Mouse (Mus musculus) layer of hippocampus, adult 8-10 months (tissue): ENCODE data around the gene Gm49380. TPM values are rescaled to one million over a fixed set of nuclear protein-coding genes. Genes with fewer than 3 reads are reported as not detected.

Experiments
- DNase-seq, 2 experiments: peaks; one replicate each; pipeline ENCODE4 v3.0.0; 2022; ENCODE audit warnings: low spot score in 2 of 2
- total RNA-seq, 4 experiments: library from RNA; stranded (reverse); gene quantifications; 2 replicates each; pipeline ENCODE4 v1.2.4; 2022

Gm49380 gene
- total RNA-seq, 4 experiments from 2014 or later, result 0.43 to 1.1 (median 0.58) TPM

DNA sequence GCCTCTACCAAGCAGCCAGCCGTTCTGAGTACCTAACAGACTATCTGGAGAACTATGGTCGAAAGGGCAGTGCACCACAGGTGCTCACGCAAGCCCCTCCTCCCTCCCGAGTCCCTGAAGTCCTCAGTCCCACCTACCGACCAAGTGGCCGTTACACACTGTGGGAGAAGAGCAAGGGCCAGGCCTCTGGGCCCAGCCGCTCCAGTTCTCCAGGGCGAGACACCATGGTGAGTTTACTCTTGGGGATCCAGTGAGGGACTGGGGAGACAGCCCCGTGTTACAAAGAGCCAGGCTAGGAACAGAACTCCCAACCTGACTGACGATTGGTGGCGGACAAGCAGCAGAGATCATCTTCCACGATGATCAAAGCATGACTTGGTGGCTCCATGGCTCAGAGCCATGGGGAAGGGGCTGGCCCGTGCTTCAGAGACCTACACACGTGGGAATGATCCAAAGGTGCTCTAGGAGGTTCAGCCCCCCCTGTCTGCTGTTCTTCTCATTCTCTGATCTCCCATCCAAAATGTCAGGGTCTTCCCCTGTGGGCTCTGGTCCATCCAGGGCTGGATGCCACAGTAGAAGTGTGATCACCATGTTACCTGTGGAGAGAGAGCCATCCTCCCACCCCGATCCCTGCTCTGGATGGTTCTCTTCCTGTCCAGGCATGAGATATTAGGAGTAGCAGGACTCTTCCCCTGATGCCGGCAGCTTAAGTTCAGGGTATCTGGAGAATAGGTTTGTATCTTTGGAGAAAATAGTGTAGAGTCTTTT is 37.1 kb downstream of the Gm49380 start:
- DNase-seq, result no peak

- no peak for DNase-seq
Observed at GRCm38 (mm10) chr9:44075276-44075995, 37.9 kb downstream of the Gm49380 start.

GRCm38 (mm10) chr9:44074395-44075275 is 38.7 kb downstream of the Gm49380 start:
- DNase-seq, result no peak

DNA sequence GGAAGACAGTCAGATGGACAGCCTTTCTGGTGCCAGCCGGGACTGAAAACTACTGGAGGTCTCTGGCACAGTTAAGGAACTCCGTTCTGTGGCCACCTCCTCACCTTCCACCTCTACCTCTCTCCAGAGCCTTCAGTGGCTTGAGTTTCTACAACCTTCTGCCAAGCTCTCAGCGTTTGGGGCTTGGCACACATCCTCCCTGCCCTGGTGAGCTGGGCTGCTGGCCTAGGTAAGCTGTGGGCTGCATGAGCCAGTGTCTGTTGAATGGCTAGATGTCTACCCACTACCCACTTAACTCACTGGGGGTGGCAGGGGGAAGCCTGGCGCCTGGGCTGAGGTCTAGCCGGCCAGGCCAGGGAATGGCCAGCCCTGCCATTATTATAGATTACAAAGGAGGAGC is 40.2 kb downstream of the Gm49380 start:
- DNase-seq, result no peak

GRCm38 (mm10) chr9:44072599-44072915 is 40.7 kb downstream of the Gm49380 start:
- DNase-seq, result peak in 1 of 2 experiments; percentile 48

DNA sequence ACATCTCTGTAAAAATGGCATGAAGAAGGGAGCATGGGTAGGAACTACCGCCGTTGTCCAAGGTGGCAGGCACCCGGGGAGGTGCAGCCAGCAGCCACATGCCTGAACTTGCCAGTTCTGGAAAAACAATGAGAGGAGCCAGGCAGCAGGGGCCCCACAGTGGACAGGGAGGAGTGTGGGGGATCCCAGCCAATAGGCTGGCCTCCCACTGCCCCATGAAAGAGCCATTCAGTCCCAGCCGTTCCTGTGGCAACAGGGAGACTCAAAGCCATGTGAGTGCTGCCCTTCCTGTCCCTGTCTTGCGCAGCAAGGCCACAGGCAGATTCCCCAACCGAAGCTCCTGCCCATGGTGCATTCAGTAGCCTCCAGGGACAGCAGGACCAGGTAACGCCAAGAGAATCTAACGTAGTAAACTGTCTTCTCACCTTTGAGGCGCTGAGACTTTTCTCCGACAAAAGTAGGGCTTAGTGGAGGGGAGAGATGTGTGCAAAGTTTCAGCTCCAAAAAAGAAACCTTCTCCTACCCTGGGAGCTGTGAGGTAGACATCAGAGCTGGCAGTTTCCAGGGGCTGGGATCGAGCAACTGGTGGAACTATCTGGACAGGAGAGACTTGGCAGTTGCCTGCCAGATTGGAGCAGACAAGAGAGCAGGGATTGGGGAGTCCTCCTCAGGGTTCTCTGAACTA is 41.2 kb downstream of the Gm49380 start:
- DNase-seq, result peak; percentile 68 to 82

DNA sequence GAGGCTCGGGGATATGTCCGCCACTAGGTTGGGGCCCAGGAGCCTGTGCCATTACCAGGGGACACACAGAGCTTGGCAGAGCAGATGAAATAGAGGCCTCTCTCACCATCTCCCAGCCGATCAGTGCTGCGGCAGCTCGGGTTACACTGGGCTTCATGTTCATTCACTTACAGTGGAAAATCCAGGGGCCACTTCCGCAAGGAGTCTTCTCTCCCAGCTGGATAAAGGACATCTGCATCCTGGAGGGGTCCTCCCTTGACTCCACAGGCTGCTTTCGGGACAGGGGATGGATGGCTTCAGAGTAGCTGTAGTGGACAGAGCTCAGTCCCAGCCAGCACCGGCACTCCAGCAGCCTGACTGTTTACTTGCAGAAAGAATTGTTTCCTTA is 42.5 kb downstream of the Gm49380 start:
- DNase-seq, result peak in 1 of 2 experiments; percentile 6

GRCm38 (mm10) chr9:44070113-44070843 is 43.0 kb downstream of the Gm49380 start:
- peak in 1 of 2 experiments; percentile 23 for DNase-seq

- DNase-seq, result no peak
Observed at GRCm38 (mm10) chr9:44069252-44069651, 44.0 kb downstream of the Gm49380 start.

GRCm38 (mm10) chr9:44067960-44068330 is 45.4 kb downstream of the Gm49380 start:
- DNase-seq, result no peak

GRCm38 (mm10) chr9:44067241-44067959 is 45.9 kb downstream of the Gm49380 start:
- DNase-seq, result no peak

- DNase-seq, result peak; percentile 99 to 100
Observed at GRCm38 (mm10) chr9:44066785-44067225, 46.5 kb downstream of the Gm49380 start, which contains the start of gene Usp2. Gene Usp2 (plus strand): TSS chr9:44067021.

DNA sequence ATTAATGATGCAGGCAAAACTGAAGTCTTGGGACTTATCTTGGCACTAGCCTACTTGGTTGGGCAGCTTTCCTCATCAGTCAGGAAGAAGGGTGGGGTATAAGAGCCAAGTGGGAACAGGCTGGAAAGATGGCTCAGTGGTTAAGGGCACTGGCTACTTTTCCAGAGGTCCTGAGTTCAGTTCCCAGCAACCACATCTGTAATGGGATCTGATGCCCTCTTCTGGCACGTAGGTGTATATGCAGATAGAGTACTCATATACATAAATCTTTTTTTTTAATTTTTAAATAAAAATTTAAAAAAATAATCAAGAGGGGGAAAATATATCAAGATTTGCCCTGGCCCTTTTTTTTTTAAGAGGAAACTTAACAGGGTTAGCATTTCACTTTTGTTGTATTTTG is 48.1 kb downstream of the Gm49380 start:
- no peak for DNase-seq

DNA sequence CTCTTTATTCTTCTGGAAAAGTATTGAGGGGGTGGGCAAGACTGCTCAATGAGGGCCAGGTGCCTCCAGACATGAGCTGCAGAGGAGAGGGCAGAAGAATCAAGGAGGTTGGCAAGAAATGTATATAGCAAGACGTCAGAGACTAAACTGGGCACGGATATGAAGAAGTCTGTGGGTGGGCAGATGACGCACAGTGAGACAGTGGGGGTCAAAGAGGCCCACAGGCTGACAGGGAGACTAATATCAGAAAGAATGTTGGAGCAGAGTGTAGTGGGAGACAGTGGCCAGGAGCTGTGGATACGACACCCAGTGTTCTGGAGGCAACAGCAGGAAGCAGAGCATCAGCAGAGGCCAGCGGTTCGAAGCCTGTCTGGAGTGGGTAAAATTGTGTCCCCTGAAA is 54.7 kb downstream of the Gm49380 start:
- no peak for DNase-seq

- DNase-seq, result no peak
Observed at GRCm38 (mm10) chr9:44053936-44054335, 59.4 kb downstream of the Gm49380 start.

DNA sequence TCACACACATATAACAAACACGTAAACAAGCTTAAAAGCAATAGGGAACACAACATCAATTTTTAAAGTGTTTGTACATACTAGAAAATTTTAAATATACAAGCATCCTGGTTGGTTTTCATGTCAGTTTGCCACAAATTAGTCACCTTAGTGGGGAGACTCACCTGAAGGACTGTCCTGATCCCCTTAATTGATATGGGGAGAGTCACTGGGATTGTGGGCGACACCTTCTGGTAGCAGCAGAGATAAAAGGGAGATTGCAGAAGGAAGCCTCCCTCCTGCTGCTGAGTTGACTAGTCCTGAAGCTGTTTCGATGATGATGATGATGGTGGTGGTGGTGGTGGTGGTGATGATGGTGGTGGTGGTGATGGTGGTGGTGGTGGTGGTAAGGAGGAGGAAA is 60.4 kb downstream of the Gm49380 start:
- DNase-seq, result no peak

GRCm38 (mm10) chr9:44049381-44050165 is 63.7 kb downstream of the Gm49380 start:
- DNase-seq, result no peak

DNA sequence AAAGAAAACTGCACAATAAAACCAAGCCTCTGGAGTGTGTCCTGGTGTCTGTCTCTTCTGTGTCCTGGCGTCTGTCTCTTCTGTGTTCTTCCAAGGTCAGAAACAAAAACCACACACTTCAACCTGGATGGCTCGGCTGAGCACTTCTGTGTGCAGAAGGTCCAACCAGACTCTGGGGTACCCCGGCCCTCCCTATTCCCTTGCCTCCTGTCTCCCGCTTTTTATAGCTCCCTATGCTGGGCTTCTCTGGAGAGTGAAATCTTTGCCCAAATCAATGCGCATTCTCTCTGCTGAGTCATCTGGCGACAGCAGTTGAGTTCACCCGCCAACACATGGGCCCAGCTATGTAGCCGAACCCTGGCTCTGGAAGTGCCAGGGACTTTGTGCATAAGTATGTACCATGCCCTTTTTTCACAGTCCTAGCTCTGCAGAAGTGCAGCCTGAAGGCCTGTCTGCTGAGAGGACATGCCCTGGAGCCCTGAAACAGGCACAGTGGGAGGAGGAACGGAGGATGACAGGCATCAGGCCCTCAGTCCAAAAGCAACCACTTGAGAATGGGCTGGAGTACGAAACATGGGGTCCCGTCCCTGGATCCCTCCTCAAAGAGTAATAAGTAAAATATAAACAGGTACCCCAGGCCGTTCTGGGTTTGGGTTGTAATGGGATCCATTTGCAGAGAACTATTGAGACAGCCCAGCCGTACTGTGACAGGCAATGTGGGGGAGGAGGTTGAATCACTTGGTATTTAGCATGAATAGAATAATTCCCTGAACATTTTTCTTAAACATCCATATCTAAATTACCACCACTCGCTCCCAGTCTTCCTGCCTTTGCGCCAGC is 64.5 kb downstream of the Gm49380 start:
- DNase-seq, result peak in 1 of 2 experiments; percentile 72
